Mouse (Mus musculus) stomach, postnatal 0 days (tissue): Measurements from ENCODE around the gene Inf2. TPM values are rescaled to one million over a fixed set of nuclear protein-coding genes. Genes with fewer than 3 reads are reported as not detected.

Experiments
- ATAC-seq: fragments of 200-750 bp; cut with Nextera tagmentation; 2 replicates; pipeline ENCODE4 v1.8.0; 2017; ENCODE audit not compliant: low FRiP score, low TSS enrichment
- DNase-seq: peaks from one replicate; pipeline ENCODE4 v3.0.0-alpha.2; 2016; ENCODE audit warnings: low spot score
- H3K27ac ChIP-seq: fragments of 300-500 bp; sonication (generic); replicated peaks from 2 replicates; pipeline ENCODE4 v1.5.1; 2014; ENCODE audit warnings: mild to moderate bottlenecking, control low read depth
- H3K27me3 ChIP-seq: fragments of 300-500 bp; sonication (generic); 2 replicates; pipeline ENCODE4 v1.6.1; 2014; ENCODE audit warnings: low read length; ENCODE audit not compliant: control insufficient read depth, insufficient read depth
- H3K36me3 ChIP-seq: fragments of 300-500 bp; sonication (generic); 2 replicates; pipeline ENCODE4 v1.6.1; 2014; ENCODE audit warnings: low read length, mixed read lengths; ENCODE audit not compliant: control insufficient read depth, insufficient read depth
- H3K4me1 ChIP-seq: fragments of 300-500 bp; sonication (generic); replicated peaks from 2 replicates; pipeline ENCODE4 v1.6.1; 2014; ENCODE audit warnings: antibody characterized with exemption; ENCODE audit not compliant: control insufficient read depth, insufficient read depth
- H3K4me2 ChIP-seq: fragments of 300-500 bp; sonication (generic); replicated peaks from 2 replicates; pipeline ENCODE4 v1.6.1; 2014; ENCODE audit warnings: low read depth, mild to moderate bottlenecking, control low read depth, moderate library complexity
- H3K4me3 ChIP-seq: fragments of 300-500 bp; sonication (generic); 2 replicates; pipeline ENCODE4 v1.5.1; 2014; ENCODE audit warnings: low read depth, low read length, control low read depth
- H3K9ac ChIP-seq: fragments of 300-500 bp; sonication (generic); 2 replicates; pipeline ENCODE4 v1.6.1; 2014; ENCODE audit warnings: mild to moderate bottlenecking, low read length, control low read depth, mixed read lengths
- H3K9me3 ChIP-seq: fragments of 300-500 bp; sonication (generic); 2 replicates; pipeline ENCODE4 v1.6.1; 2016; ENCODE audit warnings: low read length; ENCODE audit not compliant: control insufficient read depth
- CTCF ChIP-seq: IDR thresholded peaks from 2 replicates; pipeline ENCODE4 v1.5.1; 2016; ENCODE audit warnings: antibody characterized with exemption, low read depth, mild to moderate bottlenecking, moderate library complexity
- EP300 ChIP-seq: optimal IDR thresholded peaks from 2 replicates; pipeline ENCODE3; 2016; ENCODE audit warnings: antibody characterized with exemption
- WGBS: fragments of 180-500 bp; shearing (Covaris S2); extraction: QIAGEN DNeasy Blood & Tissue Kit; methylation state at CpG from one replicate; pipeline ENCODE4 v1.1.7; 2014; 5-methylcytosine and 5-hydroxymethylcytosine counted together
- polyA plus RNA-seq: library from polyadenylated mRNA; unstranded; fragments of >200 nt; fragmentation: Nextera tagmentation; extraction: Ambion mirVana; gene quantifications from 2 replicates; pipeline ENCODE4 v1.2.1, GENCODE M21; 2015

Inf2 gene
- polyA plus RNA-seq, 1 experiment from 2014 or later: 1.5 TPM

DNA sequence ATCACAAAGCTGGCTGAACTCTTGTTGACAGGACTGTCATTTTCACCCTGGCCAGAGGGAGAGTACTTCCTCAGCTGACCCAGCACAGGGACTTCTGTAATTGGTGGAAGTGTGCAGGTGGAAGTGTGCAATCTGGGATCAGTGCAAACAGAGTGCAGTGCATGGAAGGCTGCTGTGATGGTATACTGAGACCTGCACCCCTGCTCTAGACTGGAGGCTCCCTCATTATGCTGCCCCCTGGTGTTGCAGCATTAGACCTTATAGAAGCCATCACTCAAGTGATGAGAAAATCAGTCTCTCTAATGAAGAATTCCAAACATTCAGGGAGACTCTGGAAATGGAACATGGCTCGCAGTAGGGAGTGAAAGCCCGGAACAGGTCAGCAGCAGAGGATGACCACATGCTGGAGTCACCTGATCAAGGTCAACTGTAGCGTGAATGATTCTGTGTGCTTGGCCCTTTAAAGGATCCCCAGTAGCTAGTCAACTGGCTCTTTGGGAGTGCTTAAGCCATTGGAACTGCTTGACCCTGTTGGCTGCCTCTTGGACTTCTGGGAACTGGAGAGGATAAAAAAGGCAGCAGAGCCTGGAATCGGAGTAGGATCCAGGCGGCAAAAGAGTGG lies 28.3 kb upstream of the Inf2 start:
- TF ChIP-seq CTCF (peak; percentile 65), EP300 (no peak)
- H3K9me3 ChIP-seq: no peaks in the 10 kb centered on the region
- no peak overlapping the region for H3K4me2 ChIP-seq
- no peaks in the 10 kb centered on the region for H3K4me1 ChIP-seq
- no peaks in the 10 kb centered on the region for H3K36me3 ChIP-seq
- ATAC-seq: no peak
- 52% methylated on average over 5 of the region's 5 CpGs for whole genome bisulfite sequencing
- DNase-seq: no peak
- H3K9ac ChIP-seq: no peak overlapping the region
- no peaks in the 10 kb centered on the region for H3K27me3 ChIP-seq
- H3K4me3 ChIP-seq: no peak overlapping the region
- H3K27ac ChIP-seq: no peak overlapping the region

DNA sequence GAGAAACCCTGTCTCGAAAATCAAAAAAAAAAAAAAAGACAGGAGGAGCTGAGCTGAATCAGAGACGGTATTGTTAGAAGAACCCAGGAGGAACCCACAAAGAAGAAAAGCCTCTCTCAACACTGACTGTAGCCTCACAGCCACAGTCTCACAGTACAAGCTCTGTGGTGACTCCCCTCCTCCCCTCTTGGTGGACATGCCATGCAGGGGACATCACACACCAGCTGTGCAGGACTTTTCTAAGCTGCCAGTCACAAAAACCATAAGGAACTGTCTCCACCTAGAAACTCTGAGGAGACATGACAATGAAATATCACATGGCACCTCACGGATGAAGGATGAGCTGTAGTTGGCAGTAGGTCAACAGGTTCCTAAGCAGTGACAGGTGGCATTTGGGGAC lies 27.4 kb upstream of the Inf2 start:
- no peak overlapping the region for H3K4me2 ChIP-seq
- H3K4me3 ChIP-seq: no peak overlapping the region
- no peaks in the 10 kb centered on the region for H3K4me1 ChIP-seq
- H3K9ac ChIP-seq: no peak overlapping the region
- WGBS: 61% methylated on average over 3 of the region's 3 CpGs
- DNase-seq (no peak), ATAC-seq (no peak)
- no peaks in the 10 kb centered on the region for H3K36me3 ChIP-seq
- H3K9me3 ChIP-seq: no peaks in the 10 kb centered on the region
- no peak overlapping the region for H3K27ac ChIP-seq
- no peak for TF ChIP-seq CTCF
- no peak for TF ChIP-seq EP300
- H3K27me3 ChIP-seq: no peaks in the 10 kb centered on the region

DNA sequence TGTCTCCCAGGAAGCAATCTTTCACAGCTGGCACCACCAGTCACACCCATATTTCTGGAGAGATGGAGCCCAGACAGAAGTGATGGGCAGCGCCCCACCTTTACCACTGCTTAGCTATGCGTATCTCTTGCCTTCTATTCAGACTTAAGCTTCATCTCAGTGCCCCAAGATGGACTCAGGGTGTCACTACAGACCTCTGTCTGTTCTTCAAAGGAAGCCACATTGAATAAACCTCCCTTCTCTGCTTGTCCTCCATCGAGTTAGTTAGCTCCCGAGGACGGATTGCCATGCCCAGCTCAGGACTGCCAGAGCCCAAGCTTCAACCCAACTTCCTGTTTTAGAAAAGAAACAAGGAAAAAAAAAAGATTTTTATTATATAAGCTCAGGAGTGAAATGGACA lies 26.1 kb upstream of the Inf2 start:
- H3K9ac ChIP-seq: no peak overlapping the region
- no peak for ATAC-seq
- DNase-seq: no peak
- no peaks in the 10 kb centered on the region for H3K4me1 ChIP-seq
- H3K27ac ChIP-seq: no peak overlapping the region
- TF ChIP-seq EP300: no peak
- peak; percentile 45 for TF ChIP-seq CTCF
- WGBS: 59% methylated on average over 5 of the region's 5 CpGs
- H3K27me3 ChIP-seq: no peaks in the 10 kb centered on the region
- no peaks in the 10 kb centered on the region for H3K9me3 ChIP-seq
- no peaks in the 10 kb centered on the region for H3K36me3 ChIP-seq
- no peak overlapping the region for H3K4me2 ChIP-seq
- H3K4me3 ChIP-seq: no peak overlapping the region

DNA sequence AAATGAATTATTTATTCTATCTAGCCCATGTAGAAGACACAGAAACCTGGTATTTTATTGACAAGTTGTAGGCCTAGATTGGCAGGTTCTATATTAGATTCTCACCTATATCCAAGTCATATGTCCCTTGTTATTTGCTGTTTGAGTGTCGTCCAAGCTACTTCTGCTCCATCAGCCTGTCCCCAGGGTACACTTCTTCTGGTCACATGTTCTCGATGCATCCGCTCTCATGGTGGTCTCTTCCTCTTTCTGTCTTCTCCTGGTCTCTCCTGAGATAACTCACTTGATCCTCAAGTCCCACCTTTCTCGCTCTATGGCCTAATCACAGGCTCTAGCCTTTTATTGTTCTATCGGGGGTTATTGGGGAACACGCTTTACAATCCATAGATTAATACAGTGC lies 25.6 kb upstream of the Inf2 start:
- Histone ChIP-seq H3K9ac (no peak overlapping the region), H3K4me1 (no peaks in the 10 kb centered on the region), H3K4me2 (no peak overlapping the region), H3K36me3 (no peaks in the 10 kb centered on the region), H3K9me3 (no peaks in the 10 kb centered on the region), H3K4me3 (no peak overlapping the region), H3K27ac (no peak overlapping the region), H3K27me3 (no peaks in the 10 kb centered on the region)
- DNase-seq (no peak), ATAC-seq (no peak)
- TF ChIP-seq EP300 (no peak), CTCF (no peak)
- WGBS: 82% methylated on average over 6 of the region's 6 CpGs

DNA sequence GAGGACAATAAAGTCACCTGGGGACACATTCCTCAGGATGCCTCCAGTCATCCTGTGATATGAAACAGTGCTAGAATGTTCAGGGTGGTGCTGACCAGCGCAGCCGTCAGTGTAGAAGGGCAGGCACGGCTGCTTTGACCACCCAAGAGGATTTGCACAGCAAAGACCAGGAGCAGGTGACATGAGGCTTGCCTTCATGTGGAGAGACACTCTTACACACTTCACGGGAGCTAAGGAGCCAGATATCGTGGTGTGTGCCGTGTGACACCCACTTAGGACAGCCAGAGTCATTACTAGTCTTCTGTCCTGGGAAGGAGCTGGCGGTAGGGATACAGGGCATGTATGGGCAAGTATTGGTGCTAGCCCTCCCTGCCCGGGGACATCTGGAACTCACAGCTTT lies 18.4 kb upstream of the Inf2 start:
- 81% methylated on average over 8 of the region's 8 CpGs for WGBS
- no peaks in the 10 kb centered on the region for H3K36me3 ChIP-seq
- TF ChIP-seq CTCF: no peak
- no peak for TF ChIP-seq EP300
- no peak overlapping the region for H3K27ac ChIP-seq
- no peak for ATAC-seq
- H3K27me3 ChIP-seq: no peaks in the 10 kb centered on the region
- H3K4me1 ChIP-seq: no peaks in the 10 kb centered on the region
- DNase-seq: no peak
- no peak overlapping the region for H3K4me3 ChIP-seq
- H3K9me3 ChIP-seq: no peaks in the 10 kb centered on the region
- no peak overlapping the region for H3K4me2 ChIP-seq
- H3K9ac ChIP-seq: no peak overlapping the region

DNA sequence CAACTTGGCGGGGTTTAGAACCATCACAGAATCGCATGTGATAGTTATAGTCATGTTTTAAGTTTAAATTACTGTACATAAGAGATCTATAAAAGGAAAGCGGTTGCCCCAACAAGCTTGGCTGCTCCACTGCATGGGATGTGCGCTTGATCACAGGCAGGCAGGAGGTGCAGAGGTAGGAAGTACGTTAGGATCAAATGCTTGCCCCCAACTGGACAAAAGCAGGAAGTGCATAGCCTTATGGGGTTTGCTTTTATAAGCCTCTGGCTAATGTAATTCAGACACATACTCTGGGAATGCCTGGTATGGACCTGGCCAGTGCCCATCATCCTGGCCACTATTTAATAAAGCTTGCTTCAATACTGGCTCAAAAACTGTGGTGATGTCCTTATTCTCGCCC lies 17.5 kb upstream of the Inf2 start:
- ATAC-seq: no peak
- Histone ChIP-seq H3K4me1 (no peaks in the 10 kb centered on the region; the same call in 1 of the 2 replicates), H3K36me3 (no peaks in the 10 kb centered on the region)

More for the DNA sequence above, 17.5 kb upstream of the Inf2 start:
- DNase-seq: no peak
- Histone ChIP-seq H3K27ac (no peak overlapping the region), H3K27me3 (no peaks in the 10 kb centered on the region), H3K9ac (no peak overlapping the region), H3K9me3 (no peaks in the 10 kb centered on the region), H3K4me2 (no peak overlapping the region), H3K4me3 (no peak overlapping the region)
- 62% methylated on average over 6 of the region's 6 CpGs for WGBS
- TF ChIP-seq EP300: no peak
- peak; percentile 53 for TF ChIP-seq CTCF
